Mouse (Mus musculus) MEL (cell line): Measurements from ENCODE around the gene Ell.

Experiments used
- CTCF ChIP-seq, 3 experiments: IDR thresholded peaks in 2 of 3; conservative IDR thresholded peaks in 1 of 3; 2 replicates each; pipeline ENCODE4 v1.5.1; 2011 to 2012; ENCODE audit warnings: low read length in 3 of 3, low read depth in 2 of 3, mild to moderate bottlenecking in 2 of 3, improper control_type of control experiment in 1 of 3, inconsistent platforms in 1 of 3, mixed read lengths in 1 of 3, moderate library complexity in 1 of 3; ENCODE audit not compliant: control insufficient read depth in 1 of 3, insufficient read depth in 1 of 3, poor library complexity in 1 of 3, severe bottlenecking in 1 of 3
- ELF1 ChIP-seq: IDR thresholded peaks from 2 replicates; pipeline ENCODE4 v1.6.1; 2014; ENCODE audit warnings: low read depth, mild to moderate bottlenecking, inconsistent platforms, low read length, improper control_type of control experiment, moderate library complexity
- EP300 ChIP-seq, 2 experiments: IDR thresholded peaks; 2 replicates each; pipeline ENCODE4 v1.6.1; 2011; ENCODE audit warnings: improper control_type of control experiment in 2 of 2, low read length in 2 of 2, low read depth in 1 of 2, mild to moderate bottlenecking in 1 of 2
- GATA1 ChIP-seq: IDR thresholded peaks from 2 replicates; pipeline ENCODE4 v1.6.1; 2011; ENCODE audit warnings: low read depth, low read length, improper control_type of control experiment
- MYC ChIP-seq: IDR thresholded peaks from 2 replicates; pipeline ENCODE4 v1.6.1; 2011; ENCODE audit warnings: low read depth, mild to moderate bottlenecking, low read length, improper control_type of control experiment, moderate library complexity
- USF1 ChIP-seq: IDR thresholded peaks from 2 replicates; pipeline ENCODE4 v1.6.1; 2014; ENCODE audit warnings: low read depth, mild to moderate bottlenecking, inconsistent platforms, low read length, improper control_type of control experiment, moderate library complexity

DNA sequence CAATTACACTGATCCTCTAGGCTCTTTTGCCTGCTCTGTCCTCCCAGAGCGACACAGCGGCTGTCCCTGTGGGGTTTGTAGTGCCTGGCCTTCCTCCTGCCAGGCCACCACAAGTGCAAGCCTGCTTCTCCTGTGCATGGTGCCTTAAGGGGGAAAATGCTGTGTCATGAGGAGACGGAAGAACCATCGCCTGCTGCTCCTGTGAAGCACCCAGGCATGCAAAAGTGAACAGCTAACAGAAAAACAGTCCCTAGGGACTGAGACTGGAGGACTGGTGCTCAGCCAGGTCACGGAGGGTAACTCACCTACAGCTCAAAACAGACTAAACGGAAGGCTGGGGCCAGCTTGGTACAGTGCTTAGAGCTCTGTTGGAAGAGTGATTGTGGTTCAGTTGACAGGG is 96.3 kb downstream of the Ell start:
- TF ChIP-seq GATA1 (no peak), EP300 (IDR thresholded peaks at IDR 0.05; ENCODE audit: low read depth in 1 of 2, low read length in 2 of 2) (no peak), USF1 (no peak), ELF1 (peak; percentile 50; the same call in 1 of the 2 replicates), MYC (no peak), CTCF (IDR thresholded peaks at IDR 0.05 in 2 of 3, conservative IDR thresholded peaks at IDR 0.05 in 1 of 3; ENCODE audit: control insufficient read depth in 1 of 3, insufficient read depth in 1 of 3, low read depth in 2 of 3, low read length in 3 of 3, poor library complexity in 1 of 3, severe bottlenecking in 1 of 3) (no peak)
